Mouse (Mus musculus) lung, postnatal 10 days (tissue): ENCODE measurements around the gene N4bp2.
"Not testable (repeated sequence)": the region's sequence is repeated elsewhere in the genome, so short reads cannot be mapped to it uniquely, and the experiment has no call there.

ENCODE experiments used
- DNase-seq: peaks from one replicate; pipeline ENCODE4 v3.0.0; 2021

N4bp2 gene

DNA sequence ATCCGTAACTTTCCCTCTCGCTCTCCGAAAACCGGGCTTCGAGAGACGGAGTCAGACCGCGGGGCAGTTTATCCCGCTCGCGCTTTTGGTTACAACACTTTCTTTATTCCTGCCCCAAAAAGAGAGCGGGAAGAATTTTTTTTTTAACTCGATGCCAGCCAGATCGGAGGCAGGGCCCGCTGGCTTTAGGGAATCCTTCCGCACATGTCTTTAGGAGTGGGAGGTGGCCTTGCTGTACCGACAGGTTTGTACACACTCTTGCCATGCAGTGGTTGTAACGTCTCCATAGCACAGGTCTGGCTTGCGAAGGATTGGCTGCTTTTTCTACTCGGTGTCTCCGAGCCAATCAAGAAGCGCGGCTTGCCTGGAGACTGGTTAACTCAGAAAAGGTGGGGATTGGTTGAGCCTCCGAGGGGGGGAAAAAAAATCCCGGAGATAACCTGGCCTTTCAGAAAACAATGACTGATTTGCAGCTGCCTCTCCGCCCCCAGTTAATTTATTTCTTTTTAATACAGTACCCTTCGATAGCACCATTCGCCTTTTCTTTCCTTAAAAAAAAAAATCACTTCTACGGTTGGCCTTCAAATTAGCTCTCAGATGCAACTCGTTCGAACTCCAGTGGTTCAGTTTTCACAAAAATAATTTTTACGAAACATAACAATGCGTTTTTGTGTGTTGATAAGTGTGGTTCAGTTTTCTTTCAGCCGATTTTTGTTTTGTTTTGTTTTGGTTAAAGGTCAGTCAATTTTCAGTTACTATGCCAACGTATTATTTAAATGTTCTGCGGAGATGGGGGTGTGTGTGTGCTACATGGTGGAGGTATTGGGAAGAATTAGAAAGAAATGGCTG is 1.7 kb downstream of the N4bp2 start:
- DNase-seq, result peak; percentile 92

- no peak for DNase-seq
These were observed 2.3 kb downstream of the N4bp2 start for GRCm38 (mm10) chr5:65765635-65765911.

GRCm38 (mm10) chr5:65768007-65768406 is 4.7 kb downstream of the N4bp2 start:
- DNase-seq, result no peak

GRCm38 (mm10) chr5:65770065-65770464 is 6.7 kb downstream of the N4bp2 start:
- no peak for DNase-seq

DNA sequence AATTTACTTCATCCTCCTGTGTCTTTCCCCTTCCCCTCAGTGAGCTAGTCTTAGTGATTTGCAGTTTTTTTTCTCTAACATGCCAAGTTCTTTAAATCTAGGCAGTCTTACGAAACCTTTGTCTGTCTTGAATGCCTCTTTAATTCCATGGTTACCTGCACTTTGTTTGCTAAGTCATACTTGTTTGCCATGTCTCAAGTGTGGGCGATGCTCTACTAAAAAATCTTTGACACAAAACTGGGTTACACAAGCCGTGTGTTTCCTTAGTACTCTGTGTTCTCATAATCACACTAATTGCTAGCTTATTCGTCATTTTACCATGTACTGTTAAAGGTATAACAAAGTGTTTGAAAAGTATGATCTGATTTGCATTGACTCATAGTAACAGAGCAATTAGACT is 7.2 kb downstream of the N4bp2 start:
- no peak for DNase-seq

GRCm38 (mm10) chr5:65773957-65774356 is 10.6 kb downstream of the N4bp2 start:
- not testable (repeated sequence) for DNase-seq

DNA sequence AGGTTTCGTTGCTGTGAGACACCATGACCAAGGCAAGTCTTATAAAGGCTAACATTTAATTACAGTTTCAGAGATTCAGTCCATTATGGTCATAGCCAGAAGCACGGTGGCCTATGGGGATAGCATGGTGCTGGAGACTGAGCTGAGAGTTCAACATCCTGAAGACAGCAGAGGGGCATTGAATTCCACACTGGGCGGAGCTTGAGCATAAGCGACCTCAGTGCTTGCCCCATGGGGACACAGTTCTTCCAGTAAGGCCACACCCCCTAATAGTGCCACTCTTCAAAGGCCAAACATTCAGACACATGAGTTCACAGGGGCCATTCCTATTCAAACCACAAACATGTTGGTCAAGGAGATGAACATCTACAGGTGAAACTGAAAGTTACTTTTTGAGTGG is 12.8 kb downstream of the N4bp2 start:
- no peak for DNase-seq

DNA sequence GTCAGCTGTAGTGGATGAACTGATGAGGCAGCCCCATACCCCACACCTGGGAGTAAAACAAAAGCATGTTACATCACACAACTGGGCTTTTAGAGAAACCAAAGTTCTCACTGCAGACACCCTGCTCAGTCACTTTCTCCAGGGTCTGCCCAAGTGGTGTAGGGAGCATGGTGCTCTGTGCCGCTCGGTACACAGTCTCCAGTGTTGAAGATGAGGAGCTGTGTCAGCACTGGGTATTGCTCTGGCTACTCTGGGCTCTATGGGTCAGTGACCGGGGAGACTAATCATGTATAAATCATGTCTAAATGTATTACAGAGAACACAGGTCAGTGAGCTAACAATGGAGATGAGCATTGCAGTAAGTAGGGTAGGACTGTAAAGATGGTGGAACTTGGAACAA is 13.6 kb downstream of the N4bp2 start:
- DNase-seq, result no peak

DNA sequence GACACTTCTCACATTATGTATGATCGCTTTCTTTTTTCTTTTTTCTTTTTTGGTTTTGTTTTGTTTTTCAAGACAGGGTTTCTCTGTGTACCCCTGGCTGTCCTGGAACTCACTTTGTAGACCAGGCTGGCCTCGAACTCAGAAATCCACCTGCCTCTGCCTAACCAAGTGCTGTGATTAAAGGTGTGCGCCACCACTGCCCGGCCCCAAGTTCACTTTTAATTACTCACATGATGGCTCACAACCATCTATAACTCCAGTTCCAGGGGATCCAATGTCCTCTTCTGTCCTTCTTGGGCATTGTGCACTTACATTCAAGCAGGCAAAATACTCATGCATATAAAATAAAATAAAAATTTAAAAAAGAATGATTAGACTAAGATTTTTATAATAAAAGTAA is 15.7 kb downstream of the N4bp2 start:
- DNase-seq, result not testable (repeated sequence)

DNA sequence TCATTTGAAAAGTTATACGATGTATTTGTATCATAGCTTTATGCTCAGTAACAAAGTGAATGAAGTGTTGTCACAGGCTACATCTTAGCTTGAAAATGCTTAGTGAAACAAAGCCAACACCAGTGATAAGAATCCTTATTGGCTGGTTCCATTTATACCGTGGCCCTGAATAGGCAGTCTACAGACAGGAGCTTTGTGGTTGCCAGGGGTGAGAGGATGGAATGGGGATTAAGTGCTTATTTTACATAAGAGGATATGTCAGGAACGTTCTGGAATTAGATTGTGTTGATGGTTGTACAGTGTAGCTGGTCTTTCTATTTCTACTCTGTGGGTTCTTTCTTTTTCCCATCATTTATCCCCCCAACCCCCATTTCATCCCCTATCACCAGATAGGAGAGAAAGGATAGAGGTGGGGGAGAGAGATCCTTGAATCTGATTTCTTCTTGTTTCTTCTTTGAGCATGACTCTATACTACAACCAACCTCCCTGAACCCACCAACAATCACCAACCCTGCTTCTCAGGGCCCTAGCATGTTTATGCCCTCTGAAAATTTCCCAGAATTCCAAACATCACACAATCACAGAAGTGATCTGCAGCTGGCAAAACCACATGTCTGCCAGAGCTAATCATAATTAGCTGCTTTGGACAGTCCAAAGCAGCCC is 16.2 kb downstream of the N4bp2 start:
- DNase-seq, result no peak

DNA sequence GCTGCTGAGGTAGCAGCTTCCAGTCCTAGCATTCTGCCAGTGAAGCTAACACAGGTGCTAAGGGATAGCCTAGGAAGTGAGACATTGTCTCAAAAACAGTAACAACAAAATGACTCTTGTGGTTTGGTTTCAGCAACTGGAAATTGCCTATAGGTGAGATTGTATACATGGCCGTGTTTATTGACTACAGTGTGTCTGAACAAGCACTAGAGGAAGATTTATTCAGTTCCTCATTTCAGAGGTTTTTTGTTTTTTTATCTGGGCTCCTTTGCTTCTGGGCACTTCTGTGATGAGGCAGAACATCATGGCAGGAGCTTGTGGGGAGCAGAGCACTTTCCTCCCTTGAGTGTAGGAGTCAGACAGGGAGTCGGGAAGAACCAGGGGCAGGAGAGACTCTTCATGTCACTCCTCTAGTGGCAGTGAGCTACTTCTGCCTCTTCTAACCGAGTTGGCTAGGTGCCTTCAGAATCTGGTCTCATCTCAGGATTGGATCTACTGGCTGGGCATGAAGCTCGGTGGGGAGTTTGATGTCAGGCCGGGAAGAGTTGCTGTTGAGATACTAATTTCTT is 17.9 kb downstream of the N4bp2 start:
- no peak for DNase-seq

GRCm38 (mm10) chr5:65781769-65782715 is 18.7 kb downstream of the N4bp2 start:
- no peak for DNase-seq

GRCm38 (mm10) chr5:65790604-65791225 is 27.4 kb downstream of the N4bp2 start:
- DNase-seq, result no peak

- no peak for DNase-seq
These were observed 30.9 kb downstream of the N4bp2 start for GRCm38 (mm10) chr5:65794202-65794601.

GRCm38 (mm10) chr5:65794702-65795101 is 31.4 kb downstream of the N4bp2 start:
- DNase-seq, result no peak

- DNase-seq, result no peak
These were observed 32.1 kb downstream of the N4bp2 start for GRCm38 (mm10) chr5:65795293-65795993.

- no peak for DNase-seq
These were observed 32.6 kb downstream of the N4bp2 start for GRCm38 (mm10) chr5:65795994-65796298.

GRCm38 (mm10) chr5:65823601-65824133 is 60.3 kb downstream of the N4bp2 start:
- peak; percentile 46 for DNase-seq

DNA sequence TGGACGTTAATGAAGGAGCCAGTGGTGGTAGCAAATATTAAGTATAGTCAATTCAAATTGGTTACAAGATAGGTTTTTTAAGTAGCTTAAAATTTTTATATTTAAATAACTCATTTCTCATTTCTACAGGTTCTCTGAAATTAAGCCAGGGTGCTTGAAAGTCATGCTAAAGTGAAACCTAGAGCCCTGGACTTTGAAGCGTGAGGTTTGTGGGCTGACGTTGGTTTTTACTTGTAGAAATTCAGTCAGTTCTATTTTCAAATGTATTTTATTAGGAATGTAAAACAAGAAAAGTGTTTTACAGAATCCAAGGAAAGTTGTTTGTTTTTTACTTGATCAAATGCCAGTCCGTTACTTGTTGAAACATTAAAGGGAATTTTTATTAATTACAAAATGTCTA is 63.2 kb downstream of the N4bp2 start:
- DNase-seq, result no peak

GRCm38 (mm10) chr5:65827102-65827501 is 63.8 kb downstream of the N4bp2 start:
- no peak for DNase-seq

DNA sequence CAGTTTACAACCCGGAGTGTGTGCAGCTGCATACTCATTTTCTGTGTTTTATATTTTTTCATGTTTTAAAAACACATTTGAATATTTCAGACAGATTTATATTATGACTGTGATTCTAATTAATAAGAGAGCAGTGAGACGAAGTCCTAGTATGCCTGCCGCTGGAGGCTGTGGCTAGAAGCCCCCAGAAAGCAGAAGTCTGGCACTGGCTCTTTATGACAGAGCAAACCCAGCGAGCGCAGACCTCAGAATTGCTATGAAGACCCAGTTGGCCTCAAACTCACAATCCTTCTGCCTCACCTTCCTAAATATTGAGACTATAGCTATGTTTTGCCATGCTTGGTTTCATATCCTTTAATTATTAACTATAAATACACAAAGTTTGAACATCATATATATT is 64.9 kb downstream of the N4bp2 start:
- no peak for DNase-seq

DNA sequence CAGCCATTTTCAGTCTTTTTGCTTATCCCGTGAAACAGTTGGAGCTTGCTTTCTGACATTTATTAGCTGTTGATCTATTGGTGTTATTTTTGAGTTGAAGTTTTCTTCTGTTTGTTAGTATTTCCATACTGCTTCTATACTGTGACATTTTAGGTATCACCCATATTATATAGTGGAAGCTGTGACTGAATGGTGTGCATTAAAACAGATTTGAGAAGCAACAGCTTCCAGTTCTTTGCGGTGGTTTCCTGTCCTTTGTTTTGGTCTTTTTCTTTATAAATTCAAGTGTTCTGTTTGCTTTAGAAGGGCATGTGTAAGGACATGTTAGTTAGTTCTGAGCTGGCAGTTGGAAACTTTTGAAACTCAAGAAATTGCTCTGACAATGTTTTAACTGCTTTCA is 65.7 kb downstream of the N4bp2 start:
- DNase-seq, result no peak
